Mouse (Mus musculus): ENCODE data around the gene Gapdhs. TPM values are rescaled to one million over a fixed set of nuclear protein-coding genes. Genes with fewer than 3 reads are reported as not detected.
"Not testable (repeated sequence)": the region's sequence is repeated elsewhere in the genome, so short reads cannot be mapped to it uniquely, and the experiment has no call there.

Gene Gapdhs
- polyA plus RNA-seq (2015; fragmentation: Nextera tagmentation; extraction: Ambion mirVana), result 0.43 TPM in 1 of 2 replicates, not detected in the other

DNA sequence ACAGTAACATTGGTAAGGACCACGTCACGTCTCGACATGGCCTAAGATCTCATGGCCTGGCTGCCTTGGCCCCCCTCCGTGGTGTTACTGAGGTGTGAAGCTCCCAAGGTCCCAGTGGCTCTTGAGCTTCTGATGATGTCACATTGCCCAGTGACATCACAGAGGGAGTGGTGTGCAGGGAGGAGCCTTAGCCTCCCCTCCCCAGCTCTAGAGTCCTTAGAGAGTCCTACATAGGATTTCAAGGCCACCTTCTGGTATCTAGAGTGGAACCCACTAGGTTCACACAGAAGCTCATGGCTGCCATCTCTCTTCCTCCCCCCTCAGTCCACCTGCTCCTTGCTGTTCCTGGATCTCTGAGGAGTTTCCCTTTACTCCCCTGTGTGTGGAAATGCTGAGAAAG, at the start of gene Gapdhs:
Gapdhs (minus strand) TSS at position 65 of the 400 bp plus-strand sequence.
- not testable (repeated sequence) for DNase-seq (ENCODE audit: low spot score)

DNA sequence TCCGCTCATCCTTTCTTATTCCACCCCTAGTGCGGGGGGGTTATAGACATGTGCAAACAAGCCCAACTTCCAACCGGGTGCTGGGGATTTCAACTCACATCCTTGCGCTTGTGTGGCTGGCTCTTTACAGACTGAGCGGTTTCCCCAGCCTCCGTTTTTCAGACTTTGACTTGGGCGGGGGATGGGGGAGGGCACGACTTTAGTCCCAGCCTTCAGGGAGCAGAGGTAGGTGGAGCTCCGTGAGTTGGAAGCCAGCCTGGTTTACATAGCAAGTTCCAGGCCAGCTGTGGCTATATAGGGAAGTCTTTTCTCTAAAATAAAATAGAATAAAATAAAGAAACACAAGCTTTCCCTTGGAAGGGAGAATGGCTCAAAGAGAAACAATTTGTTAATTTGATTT, 48.4 kb upstream of the Gapdhs start:
- no peak for DNase-seq (ENCODE audit: low spot score)

DNA sequence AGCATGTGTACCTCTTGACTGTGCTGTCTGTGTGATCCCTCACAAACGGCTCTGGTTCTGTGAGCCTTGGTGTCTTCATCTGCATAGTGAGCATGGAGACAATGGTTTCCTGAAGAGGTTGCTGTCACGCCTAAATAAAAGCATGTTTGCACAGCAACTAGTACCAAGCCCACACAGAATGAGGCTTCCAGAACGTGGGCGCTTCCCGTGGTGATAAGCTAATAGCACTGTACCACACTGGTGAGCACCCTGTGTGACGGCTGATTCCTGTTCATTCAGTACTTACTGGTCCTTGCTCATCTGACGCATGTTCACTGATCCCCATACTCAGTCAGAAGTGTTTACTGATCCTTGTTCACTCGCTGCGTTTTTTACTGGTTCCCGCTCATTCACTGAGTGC, 46.7 kb upstream of the Gapdhs start:
- DNase-seq (ENCODE audit: low spot score), result no peak

DNA sequence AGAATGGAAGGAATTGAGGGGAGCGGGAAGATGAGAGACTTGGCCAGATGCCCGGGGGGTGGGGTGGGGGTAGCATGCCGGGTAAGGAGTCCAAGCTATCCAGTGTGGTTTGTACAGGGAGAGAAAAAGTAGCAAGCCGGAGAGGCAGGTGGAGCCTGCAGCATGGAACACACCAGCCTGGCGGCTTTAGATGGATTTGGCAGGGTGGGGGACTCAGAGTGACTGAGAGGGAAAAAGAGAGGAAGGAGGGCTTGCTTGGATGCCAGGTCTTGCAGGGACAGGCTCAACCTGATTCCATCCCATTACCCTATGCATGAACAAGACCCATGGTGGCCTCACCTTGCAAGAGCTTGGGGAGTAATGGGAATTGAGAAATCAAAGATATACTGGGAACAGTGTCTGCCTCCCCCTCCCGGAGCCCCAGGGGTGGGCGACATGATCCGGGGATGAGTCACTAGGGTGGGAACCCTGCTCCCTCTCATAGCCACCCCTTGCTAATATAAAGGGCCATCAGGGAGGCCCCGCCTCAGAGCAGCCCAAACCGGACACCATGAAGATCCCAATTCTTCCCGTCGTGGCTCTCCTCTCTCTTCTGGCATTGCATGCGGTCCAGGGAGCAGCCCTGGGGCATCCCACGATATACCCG, 44.0 kb upstream of the Gapdhs start, which contains the start of gene Krtdap:
Krtdap (plus strand) TSS at position 520 of the 646 bp plus-strand sequence.
- no peak for DNase-seq (ENCODE audit: low spot score)

DNA sequence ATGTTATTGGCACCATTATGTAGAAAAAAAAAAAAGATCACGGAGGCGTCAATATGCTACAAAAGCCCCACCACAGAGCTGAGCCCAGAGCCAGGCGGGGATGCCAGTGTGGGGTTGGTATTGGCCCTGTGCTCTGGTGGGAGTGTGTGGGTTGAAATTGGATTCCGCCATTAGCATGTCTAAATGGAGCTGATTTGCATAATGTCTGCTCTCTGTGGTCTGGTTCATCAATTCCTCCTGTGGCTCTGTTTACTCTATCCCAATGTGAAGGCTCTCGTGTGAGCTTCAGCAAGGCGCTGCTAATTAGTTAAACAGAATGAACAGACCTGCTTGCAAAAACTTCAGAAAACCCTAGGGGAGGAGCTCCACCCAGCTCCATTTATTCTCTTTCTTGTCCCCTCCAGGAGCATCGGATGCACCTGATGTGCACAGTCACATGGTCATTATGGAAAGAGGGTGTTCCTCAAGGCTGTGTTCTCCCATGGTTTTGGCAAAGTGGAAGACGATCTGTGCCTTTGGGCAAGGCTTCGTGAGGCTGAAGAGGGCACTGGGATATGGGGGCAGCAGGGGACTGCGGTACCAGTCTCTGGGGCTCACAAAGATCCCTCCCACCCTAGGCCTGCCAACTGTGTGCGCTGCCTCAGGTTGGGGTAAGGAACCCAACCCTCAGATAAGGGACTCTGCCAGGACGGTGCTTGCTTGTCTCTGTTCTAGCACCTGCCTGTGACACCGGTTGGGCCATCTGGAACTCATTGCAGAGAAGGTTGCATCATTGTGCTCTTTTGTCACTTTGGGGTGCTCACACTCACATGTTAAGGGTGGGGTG, 42.5 kb upstream of the Gapdhs start:
- DNase-seq (ENCODE audit: low spot score), result no peak

DNA sequence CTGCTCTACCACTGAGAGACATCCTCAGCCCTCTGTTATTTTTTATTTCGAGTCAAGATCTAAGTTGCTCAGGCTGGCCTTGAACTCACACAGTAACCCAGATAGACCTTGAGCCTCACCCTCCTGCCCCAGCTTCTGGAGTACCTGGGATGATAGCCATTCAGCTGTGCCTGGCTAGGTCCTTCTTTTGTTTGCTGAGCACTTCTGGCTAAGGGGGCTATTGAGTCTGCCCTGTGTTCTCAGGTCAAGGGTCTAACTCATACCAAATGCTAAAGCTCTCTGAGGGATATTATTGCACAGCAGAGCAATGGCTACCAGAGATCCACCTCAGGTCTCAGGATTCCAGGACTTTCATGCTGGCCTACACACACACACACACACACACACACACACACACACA, 41.7 kb upstream of the Gapdhs start:
- no peak for DNase-seq (ENCODE audit: low spot score)

DNA sequence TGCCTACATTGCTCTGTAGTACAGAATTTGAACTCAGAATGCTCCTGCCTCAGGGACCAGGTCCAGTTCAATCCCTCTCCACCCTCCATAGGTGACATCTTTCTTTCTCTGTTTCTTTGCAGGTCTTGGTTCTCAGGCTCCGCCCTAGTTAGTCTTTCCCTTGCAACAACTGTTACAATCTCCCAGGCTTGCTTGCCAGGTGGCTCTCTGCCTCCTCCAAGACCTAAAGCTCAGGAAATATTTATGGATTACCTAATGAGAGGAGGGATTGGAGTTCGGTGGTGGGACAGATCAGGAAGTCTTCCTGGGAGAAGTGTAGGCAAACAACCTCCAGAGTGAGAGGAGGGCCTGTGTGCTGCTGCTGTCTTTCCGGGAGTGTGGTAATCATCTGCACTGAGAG, 39.2 kb upstream of the Gapdhs start:
- no peak for DNase-seq (ENCODE audit: low spot score)

DNA sequence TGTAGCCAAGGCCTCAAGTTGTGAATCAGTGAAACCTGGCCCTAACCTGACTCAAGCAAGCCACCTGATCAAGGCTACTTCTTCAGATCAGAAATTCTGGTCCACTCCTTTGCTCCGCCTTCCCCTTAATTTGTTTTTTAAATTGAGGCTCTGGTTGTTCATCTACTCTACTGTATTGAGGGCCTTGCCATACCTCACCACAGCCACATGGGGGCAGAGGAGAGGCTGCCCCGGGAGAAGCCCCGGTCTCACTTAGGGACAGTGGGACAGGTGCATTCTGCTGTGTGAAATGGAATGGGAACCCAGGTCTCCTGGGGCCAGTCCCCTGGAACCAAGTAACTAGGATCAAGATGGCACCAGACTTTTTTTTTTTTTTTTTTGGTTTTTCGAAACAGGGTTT, 38.3 kb upstream of the Gapdhs start:
- peak; percentile 50 for DNase-seq (ENCODE audit: low spot score)

DNA sequence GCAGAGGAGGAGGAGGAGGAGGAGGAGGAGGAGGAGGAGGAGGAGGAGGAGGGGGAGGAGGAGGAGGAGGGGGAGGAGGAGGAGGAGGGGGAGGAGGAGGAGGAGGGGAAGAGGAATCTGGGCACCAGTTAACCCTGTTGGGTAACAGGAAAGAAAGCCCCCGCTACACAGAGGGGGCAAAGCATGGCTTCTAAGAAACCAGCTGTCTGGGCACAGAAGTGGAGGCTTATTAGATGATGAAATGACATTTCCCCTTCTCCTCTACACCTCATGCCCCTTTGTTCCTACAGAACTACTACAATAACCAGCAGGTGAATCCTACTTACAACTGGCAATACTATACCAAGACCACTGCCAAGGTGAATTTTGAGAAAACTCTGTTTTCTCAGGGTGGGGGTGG, 34.4 kb upstream of the Gapdhs start:
- DNase-seq (ENCODE audit: low spot score), result no peak

DNA sequence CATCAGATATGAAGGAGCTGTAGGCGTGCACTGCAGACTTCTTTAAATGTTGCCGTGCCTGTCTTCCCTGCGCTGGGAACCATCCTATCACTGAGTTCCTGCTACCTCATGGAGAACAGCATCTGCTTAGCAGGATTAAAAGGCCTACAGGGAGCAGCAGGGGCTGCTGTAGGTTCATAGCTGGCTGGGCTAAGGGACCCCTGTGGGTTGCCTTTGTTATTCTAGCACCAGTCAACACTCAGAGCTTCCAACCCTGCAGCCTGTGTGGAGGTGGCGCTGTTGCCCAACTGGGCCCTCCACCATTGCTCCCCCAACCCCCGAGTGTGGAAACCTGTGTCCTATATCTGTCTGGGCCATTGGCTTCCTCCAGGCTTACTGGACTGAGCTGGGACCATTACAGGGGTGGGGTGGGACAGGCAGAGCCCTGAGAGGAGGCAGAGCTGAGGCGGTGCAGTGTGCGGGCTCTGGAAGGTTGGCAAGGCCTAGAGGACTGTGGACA, 33.6 kb upstream of the Gapdhs start:
- no peak for DNase-seq (ENCODE audit: low spot score)

DNA sequence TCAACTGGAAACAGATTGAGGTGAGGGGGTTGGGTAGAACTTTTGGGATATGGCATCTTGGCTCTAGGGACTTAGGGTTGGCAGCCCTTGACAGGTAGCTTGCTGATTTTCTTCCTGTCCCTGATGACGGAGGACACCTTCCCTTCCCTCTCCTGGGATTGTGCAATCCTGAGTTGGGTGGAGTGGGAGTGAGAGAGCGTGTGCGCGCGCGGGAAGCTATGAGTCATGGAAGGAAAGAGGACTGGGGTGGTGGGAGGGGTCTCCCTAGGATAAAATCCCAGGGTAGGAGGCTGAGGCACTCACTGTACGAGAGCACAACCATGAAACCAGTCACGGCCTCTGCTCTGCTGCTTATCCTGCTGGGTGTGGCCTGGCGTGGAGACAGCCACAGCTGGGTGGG, 32.6 kb upstream of the Gapdhs start:
- DNase-seq (ENCODE audit: low spot score), result no peak

DNA sequence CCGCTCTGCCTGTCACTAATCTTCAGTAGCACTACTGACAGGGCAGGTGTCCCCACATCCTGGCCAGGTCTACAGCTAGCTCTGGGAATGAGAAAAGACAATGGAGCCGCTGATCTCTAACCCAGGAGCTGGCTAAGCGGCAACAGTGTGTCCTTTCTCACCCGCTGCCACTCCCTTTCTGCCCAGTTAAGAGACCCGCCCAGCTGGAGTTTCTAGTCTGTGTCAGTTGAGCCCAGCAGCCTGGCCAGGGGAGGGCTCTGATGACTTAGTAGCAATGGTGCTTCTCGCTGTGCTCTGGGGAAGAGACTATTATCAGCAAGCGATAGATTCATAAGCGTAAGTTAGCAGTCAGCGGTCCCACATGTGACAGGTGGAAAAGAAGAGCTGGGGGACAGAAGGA, 25.8 kb upstream of the Gapdhs start:
- DNase-seq (ENCODE audit: low spot score), result no peak

DNA sequence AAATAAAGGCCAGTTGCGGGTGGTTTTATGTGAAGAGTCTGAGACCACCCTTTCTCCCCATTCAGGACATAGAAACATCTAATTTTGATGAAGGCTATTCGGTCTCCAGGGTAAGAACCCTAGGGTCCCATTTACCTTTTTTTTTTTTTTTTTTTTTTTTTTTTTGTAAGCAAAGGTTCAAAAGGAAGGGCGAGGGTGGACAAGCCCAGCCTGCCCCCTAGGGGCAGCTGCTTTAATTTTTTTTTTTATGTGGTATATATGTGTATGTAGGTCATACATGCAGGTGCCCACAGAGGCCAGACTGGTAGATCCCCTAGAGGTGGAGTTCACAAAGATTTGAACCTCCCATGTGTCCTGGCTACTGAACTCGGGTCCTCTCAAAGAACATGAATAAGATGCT, 22.9 kb upstream of the Gapdhs start:
- no peak for DNase-seq (ENCODE audit: low spot score)

DNA sequence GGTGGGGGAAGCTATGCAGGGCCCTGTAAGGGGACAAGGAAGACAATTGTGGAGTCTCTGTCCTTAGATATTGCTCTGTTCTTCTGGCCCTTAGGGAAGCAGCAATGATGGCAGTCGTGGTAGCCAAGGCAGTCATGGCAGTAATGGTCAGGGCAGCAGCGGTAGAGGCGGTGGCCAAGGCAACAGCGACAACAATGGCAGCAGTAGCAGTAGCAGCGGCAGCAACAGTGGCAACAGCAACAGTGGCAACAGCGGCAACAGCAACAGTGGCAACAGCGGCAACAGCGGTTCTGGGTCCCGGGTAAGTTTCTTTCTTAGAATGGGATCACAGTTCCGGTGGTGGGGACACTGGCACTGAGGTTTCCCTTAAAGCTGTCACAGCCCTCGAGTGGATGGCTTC, 21.7 kb upstream of the Gapdhs start:
- DNase-seq (ENCODE audit: low spot score), result no peak

DNA sequence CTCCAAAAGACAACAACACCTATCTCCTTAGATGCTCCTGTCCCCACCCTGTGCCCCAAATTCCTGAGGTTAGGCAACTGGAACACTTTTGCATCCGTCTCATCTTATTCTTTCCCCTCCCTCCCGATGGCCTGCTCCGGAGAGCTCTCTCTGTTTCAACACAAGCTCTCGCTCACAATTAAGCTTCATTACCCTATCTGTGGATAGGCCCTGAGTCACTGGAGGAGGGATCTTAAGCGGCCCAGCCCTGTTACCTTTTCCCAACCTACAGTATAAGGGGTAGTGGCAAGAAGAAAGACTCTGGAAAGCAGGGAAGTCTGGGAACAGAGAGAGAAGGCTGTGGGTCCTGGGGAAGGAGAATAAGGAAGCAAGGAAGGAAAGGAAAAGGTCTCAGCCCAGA, 20.0 kb upstream of the Gapdhs start, which contains the start of gene Dmkn:
Dmkn (plus strand) TSS at position 301 of the 400 bp plus-strand sequence.
- no peak for DNase-seq (ENCODE audit: low spot score)

DNA sequence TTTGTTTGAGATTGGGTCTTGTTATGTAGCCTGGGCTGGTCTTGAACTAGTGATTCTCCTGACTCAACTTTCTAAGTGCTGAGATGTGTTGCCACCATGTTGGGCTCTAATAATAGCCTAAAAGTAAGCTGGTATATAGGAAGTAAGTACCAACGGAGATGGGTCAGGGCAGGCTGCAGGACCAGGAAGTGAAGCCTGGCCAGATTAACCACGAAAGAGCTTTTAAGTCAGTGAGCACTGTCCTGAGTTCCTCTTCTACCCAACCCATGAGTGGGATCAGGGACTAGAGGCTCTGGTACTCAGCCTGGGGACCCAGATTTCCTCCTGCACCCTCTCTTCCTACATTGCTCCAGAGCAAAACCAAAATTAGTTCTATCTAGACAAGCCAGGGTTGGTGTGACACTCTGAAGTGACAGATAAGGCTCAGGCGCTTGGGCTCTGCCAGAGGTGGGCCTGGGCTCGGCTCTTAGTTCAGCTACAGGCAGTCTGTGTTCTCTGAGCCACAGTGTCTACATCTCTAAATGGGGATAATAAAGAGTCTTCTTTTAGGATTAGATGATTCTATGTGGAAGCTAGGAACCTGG, 18.4 kb upstream of the Gapdhs start:
- DNase-seq (ENCODE audit: low spot score), result no peak

DNA sequence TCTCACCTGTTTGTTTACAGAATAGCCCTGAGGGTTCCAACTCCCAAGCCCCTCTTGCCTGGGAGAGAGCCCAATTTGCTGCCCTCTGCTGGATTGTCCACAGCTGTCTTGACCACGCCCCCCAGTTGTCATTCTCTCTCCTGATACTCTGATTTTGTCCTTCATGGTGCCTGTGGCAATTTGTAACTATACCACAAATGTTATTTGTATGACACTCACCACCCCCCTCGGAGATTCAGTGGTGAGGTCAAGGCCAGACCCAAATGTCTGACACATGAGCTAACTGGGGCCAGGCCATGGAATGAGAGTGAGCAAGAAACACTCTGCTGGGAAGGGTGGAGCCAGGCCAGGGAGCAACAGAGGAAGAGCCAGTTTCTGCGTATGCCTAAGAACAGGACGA, 15.4 kb upstream of the Gapdhs start:
- peak; percentile 12 for DNase-seq (ENCODE audit: low spot score)

DNA sequence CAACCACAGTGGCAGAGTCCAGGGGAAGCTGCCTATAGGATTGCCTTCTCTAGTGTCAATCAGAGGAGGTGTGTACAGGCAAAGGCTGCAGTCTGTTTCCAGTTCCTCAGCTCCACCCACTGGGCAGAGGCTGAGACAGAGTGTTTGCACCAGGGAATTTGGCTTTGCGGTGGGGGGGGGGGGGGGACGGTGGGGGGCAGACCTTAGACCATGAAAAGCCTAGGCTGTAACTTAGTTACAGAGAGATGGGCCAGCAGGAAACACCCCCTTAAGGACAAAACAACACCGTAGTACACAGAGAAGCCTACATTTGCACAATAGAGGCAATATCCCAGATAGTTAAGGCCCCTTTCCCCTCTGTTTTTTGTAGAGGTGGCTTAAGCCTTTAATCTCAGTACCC, 13.5 kb upstream of the Gapdhs start:
- no peak for DNase-seq (ENCODE audit: low spot score)

DNA sequence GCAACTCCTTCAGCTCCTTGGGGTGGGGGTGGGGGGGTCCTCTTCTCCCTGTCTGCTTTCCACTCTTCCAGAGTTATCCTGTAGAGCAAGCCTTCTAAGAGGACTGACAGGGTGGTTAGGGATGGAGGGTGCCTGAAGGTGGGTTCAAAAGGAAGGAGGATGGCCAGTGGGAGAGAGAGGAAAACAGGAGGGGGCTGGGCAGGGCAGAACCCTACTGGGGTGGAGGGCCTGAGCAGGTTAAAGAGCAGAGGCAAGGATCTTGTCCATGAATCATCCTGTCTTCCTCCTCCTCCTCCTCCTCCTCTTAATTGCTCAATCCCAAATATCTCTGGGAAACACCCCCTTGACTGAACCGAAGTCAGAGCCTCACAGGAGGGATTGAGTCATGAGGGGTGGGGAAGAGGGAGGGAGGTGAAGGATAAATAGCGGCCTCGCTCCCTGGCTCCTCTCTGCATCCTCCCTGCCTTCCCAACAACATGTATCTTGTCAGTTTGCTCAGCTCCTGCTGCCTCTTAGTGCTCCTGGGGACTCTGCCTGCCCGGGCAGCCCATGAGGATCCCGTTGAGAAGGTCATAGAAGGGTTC, 7.7 kb upstream of the Gapdhs start, which contains the start of gene Sbsn:
Sbsn (plus strand) TSS at position 386 of the 584 bp plus-strand sequence.
- DNase-seq (ENCODE audit: low spot score), result no peak

DNA sequence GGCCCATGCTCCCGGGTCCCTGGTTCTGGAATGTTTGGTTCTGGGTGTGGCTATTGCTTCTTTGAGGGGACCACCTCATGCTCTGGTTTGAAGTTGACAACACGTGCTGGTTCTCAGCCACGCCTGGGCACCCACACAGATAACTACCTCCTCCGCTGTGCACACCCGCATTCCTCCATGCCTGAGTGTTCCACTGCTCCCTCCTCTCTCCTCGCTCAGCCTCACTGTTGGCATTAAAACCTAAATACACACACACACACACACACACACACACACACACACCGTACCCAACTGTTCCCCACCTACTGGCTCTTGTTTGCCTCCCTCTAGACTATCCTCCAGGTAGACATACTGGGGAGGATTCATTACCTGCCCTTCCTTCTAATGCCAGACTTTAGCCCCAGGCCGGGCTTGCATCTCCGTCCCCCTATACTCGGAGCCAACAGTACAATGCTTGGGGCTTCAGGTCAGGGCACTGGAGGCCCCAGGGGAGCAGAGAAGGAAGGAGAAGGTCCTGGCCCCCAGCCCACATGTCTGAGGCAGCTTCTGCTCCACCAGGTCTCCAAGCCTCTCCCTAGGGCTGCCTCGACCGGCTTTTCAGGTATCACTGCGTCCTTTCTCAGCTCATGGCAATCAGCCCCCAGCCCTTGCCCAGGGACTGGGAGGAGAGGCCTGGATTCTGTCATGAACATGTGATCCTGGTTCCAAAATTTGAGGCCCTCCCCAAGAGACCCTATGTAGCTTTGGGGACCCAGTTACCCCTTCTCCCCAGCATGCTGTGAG, 6.5 kb upstream of the Gapdhs start:
- no peak for DNase-seq (ENCODE audit: low spot score)
